Mouse (Mus musculus) hindbrain, embryonic 15.5 days (tissue): ENCODE results near the gene Srgap2. TPM values are rescaled to one million over a fixed set of nuclear protein-coding genes. Genes with fewer than 3 reads are reported as not detected.
A peak's percentile ranks its signal among the peaks of the same experiment; 100 is the strongest.
"Not testable (repeated sequence)": the region's sequence is repeated elsewhere in the genome, so short reads cannot be mapped to it uniquely, and the experiment has no call there.

ENCODE experiments used
- ATAC-seq: fragments of 200-750 bp; cut with Nextera tagmentation; 2 replicates; pipeline ENCODE4 v1.8.0; 2017; ENCODE audit warnings: low read depth, moderate number of reproducible peaks, moderate TSS enrichment; ENCODE audit not compliant: low FRiP score
- H3K27ac ChIP-seq: fragments of 300-500 bp; sonication (generic); replicated peaks from 2 replicates; pipeline ENCODE4 v1.5.1; 2015; ENCODE audit warnings: mild to moderate bottlenecking, inconsistent platforms
- H3K27me3 ChIP-seq: fragments of 300-500 bp; sonication (generic); 2 replicates; pipeline ENCODE4 v1.6.1; 2015; ENCODE audit warnings: control low read depth, inconsistent platforms
- H3K36me3 ChIP-seq: fragments of 300-500 bp; sonication (generic); 2 replicates; pipeline ENCODE4 v1.6.1; 2015; ENCODE audit warnings: control low read depth, inconsistent platforms
- H3K4me1 ChIP-seq: fragments of 300-500 bp; sonication (generic); replicated peaks from 2 replicates; pipeline ENCODE4 v1.6.1; 2015; ENCODE audit warnings: control low read depth, inconsistent platforms
- H3K4me2 ChIP-seq: fragments of 300-500 bp; sonication (generic); 2 replicates; pipeline ENCODE4 v1.6.1; 2015; ENCODE audit warnings: moderate library complexity, mild to moderate bottlenecking, inconsistent platforms
- H3K4me3 ChIP-seq: fragments of 300-500 bp; sonication (generic); 2 replicates; pipeline ENCODE4 v1.5.1; 2015; ENCODE audit warnings: mild to moderate bottlenecking, inconsistent platforms
- H3K9ac ChIP-seq: fragments of 300-500 bp; sonication (generic); 2 replicates; pipeline ENCODE4 v1.6.1; 2015; ENCODE audit warnings: inconsistent platforms
- H3K9me3 ChIP-seq: fragments of 300-500 bp; sonication (generic); 2 replicates; pipeline ENCODE4 v1.6.1; 2016; ENCODE audit warnings: control low read depth, inconsistent platforms
- WGBS: fragments of 180-500 bp; shearing (Covaris S2); methylation state at CpG from one replicate; pipeline ENCODE4 v1.1.7; 2015; 5-methylcytosine and 5-hydroxymethylcytosine counted together
- polyA plus RNA-seq: library from polyadenylated mRNA; unstranded; fragments of >200 nt; fragmentation: Nextera tagmentation; extraction: Ambion mirVana; gene quantifications from 2 replicates; pipeline ENCODE4 v1.2.1, GENCODE M21; 2015

Gene Srgap2
- polyA plus RNA-seq, 1 experiment from 2014 or later, result 28.3 TPM

GRCm38 (mm10) chr1:131345422-131346419 is 181.4 kb downstream of the Srgap2 start:
- no peak overlapping the region for H3K4me2 ChIP-seq
- no peak for ATAC-seq
- no peaks in the 10 kb centered on the region for H3K27me3 ChIP-seq
- H3K9me3 ChIP-seq, result no peaks in the 10 kb centered on the region
- WGBS, result 93% methylated on average over 5 of the region's 5 CpGs
- no peak overlapping the region for H3K4me3 ChIP-seq
- no peak overlapping the region for H3K9ac ChIP-seq
- no peaks in the 10 kb centered on the region for H3K4me1 ChIP-seq
- peaks cover 43% of the 10 kb centered on the region for H3K36me3 ChIP-seq
- no peak overlapping the region for H3K27ac ChIP-seq

GRCm38 (mm10) chr1:131344691-131345090 is 182.5 kb downstream of the Srgap2 start:
- Histone ChIP-seq H3K9me3 (no peaks in the 10 kb centered on the region), H3K36me3 (peaks cover 35% of the 10 kb centered on the region), H3K27me3 (no peaks in the 10 kb centered on the region), H3K27ac (no peak overlapping the region), H3K9ac (no peak overlapping the region), H3K4me1 (no peaks in the 10 kb centered on the region), H3K4me2 (no peak overlapping the region), H3K4me3 (no peak overlapping the region)
- WGBS, result 89% methylated on average over 2 of the region's 2 CpGs
- no peak for ATAC-seq

- whole genome bisulfite sequencing, result 78% methylated on average over 5 of the region's 5 CpGs
- Histone ChIP-seq H3K4me3 (no peak overlapping the region), H3K9me3 (no peaks in the 10 kb centered on the region), H3K36me3 (peaks cover 29% of the 10 kb centered on the region), H3K27me3 (no peaks in the 10 kb centered on the region), H3K4me2 (no peak overlapping the region), H3K4me1 (peaks cover 5% of the 10 kb centered on the region; the same call in 1 of the 2 replicates), H3K9ac (no peak overlapping the region), H3K27ac (no peak overlapping the region)
- ATAC-seq, result no peak
These were observed 191.1 kb downstream of the Srgap2 start for GRCm38 (mm10) chr1:131336017-131336416.

- H3K9me3 ChIP-seq, result no peaks in the 10 kb centered on the region
- H3K4me2 ChIP-seq, result no peak overlapping the region
- no peak overlapping the region for H3K9ac ChIP-seq
- H3K36me3 ChIP-seq, result peaks cover 30% of the 10 kb centered on the region
- H3K4me1 ChIP-seq, result peaks cover 5% of the 10 kb centered on the region; the same call in 1 of the 2 replicates
- no peaks in the 10 kb centered on the region for H3K27me3 ChIP-seq
- 56% methylated on average over 3 of the region's 3 CpGs for WGBS
- H3K4me3 ChIP-seq, result no peak overlapping the region
- no peak overlapping the region for H3K27ac ChIP-seq
- no peak for ATAC-seq
These were observed 191.5 kb downstream of the Srgap2 start for GRCm38 (mm10) chr1:131335604-131336003.

- H3K9ac ChIP-seq, result no peak overlapping the region
- H3K27ac ChIP-seq, result no peak overlapping the region
- no peak overlapping the region for H3K4me3 ChIP-seq
- ATAC-seq, result no peak
- no peaks in the 10 kb centered on the region for H3K27me3 ChIP-seq
- peaks cover 48% of the 10 kb centered on the region for H3K36me3 ChIP-seq
- WGBS, result 97% methylated on average over 1 of the region's 1 CpGs
- peaks cover 5% of the 10 kb centered on the region; the same call in 1 of the 2 replicates for H3K4me1 ChIP-seq
- H3K9me3 ChIP-seq, result no peaks in the 10 kb centered on the region
- H3K4me2 ChIP-seq, result no peak overlapping the region
These were observed 196.0 kb downstream of the Srgap2 start for GRCm38 (mm10) chr1:131331180-131331579.

GRCm38 (mm10) chr1:131329093-131329492 is 198.1 kb downstream of the Srgap2 start:
- H3K27me3 ChIP-seq, H3K4me3 ChIP-seq, H3K4me2 ChIP-seq, ATAC-seq, H3K27ac ChIP-seq, H3K9me3 ChIP-seq, H3K9ac ChIP-seq, H3K4me1 ChIP-seq: not testable (repeated sequence)
- H3K36me3 ChIP-seq, result peaks cover 49% of the 10 kb centered on the region
- WGBS, result 90% methylated on average over 1 of the region's 1 CpGs

GRCm38 (mm10) chr1:131327167-131327566 is 200.0 kb downstream of the Srgap2 start:
- no peak for ATAC-seq
- 95% methylated on average over 1 of the region's 1 CpGs for WGBS
- H3K36me3 ChIP-seq, result peaks cover 43% of the 10 kb centered on the region
- H3K27me3 ChIP-seq, result no peaks in the 10 kb centered on the region
- no peaks in the 10 kb centered on the region for H3K4me1 ChIP-seq
- no peaks in the 10 kb centered on the region for H3K9me3 ChIP-seq
- no peak overlapping the region for H3K4me2 ChIP-seq
- no peak overlapping the region for H3K27ac ChIP-seq
- H3K9ac ChIP-seq, result no peak overlapping the region
- no peak overlapping the region for H3K4me3 ChIP-seq

GRCm38 (mm10) chr1:131324816-131325463 is 202.2 kb downstream of the Srgap2 start:
- H3K9me3 ChIP-seq, result no peaks in the 10 kb centered on the region
- H3K4me1 ChIP-seq, result no peaks in the 10 kb centered on the region
- H3K4me3 ChIP-seq, result no peak overlapping the region
- H3K4me2 ChIP-seq, result no peak overlapping the region
- H3K27ac ChIP-seq, result no peak overlapping the region
- peaks cover 38% of the 10 kb centered on the region for H3K36me3 ChIP-seq
- 92% methylated on average over 3 of the region's 3 CpGs for WGBS
- no peak for ATAC-seq
- no peaks in the 10 kb centered on the region for H3K27me3 ChIP-seq
- no peak overlapping the region for H3K9ac ChIP-seq

GRCm38 (mm10) chr1:131319598-131320330 is 207.4 kb downstream of the Srgap2 start:
- WGBS, result 74% methylated on average over 3 of the region's 3 CpGs
- no peak overlapping the region for H3K9ac ChIP-seq
- no peak overlapping the region for H3K4me3 ChIP-seq
- no peaks in the 10 kb centered on the region for H3K27me3 ChIP-seq
- no peaks in the 10 kb centered on the region for H3K9me3 ChIP-seq
- peaks cover 46% of the 10 kb centered on the region for H3K36me3 ChIP-seq
- H3K4me1 ChIP-seq, result no peaks in the 10 kb centered on the region
- H3K27ac ChIP-seq, result no peak overlapping the region
- no peak overlapping the region for H3K4me2 ChIP-seq
- peak; percentile 38; the same call in 1 of the 2 replicates for ATAC-seq

GRCm38 (mm10) chr1:131318397-131318796 is 208.8 kb downstream of the Srgap2 start:
- H3K9me3 ChIP-seq, result no peaks in the 10 kb centered on the region
- no peak overlapping the region for H3K27ac ChIP-seq
- no peaks in the 10 kb centered on the region for H3K27me3 ChIP-seq
- no peak overlapping the region for H3K4me3 ChIP-seq
- 94% methylated on average over 2 of the region's 2 CpGs for WGBS
- H3K4me1 ChIP-seq, result no peaks in the 10 kb centered on the region
- ATAC-seq, result no peak
- no peak overlapping the region for H3K9ac ChIP-seq
- no peak overlapping the region for H3K4me2 ChIP-seq
- peaks cover 52% of the 10 kb centered on the region for H3K36me3 ChIP-seq

- Histone ChIP-seq H3K9ac (no peak overlapping the region), H3K9me3 (no peaks in the 10 kb centered on the region), H3K4me1 (no peaks in the 10 kb centered on the region), H3K4me2 (no peak overlapping the region), H3K4me3 (no peak overlapping the region), H3K27me3 (no peaks in the 10 kb centered on the region), H3K27ac (no peak overlapping the region), H3K36me3 (peaks cover 59% of the 10 kb centered on the region)
- WGBS, result 92% methylated on average over 5 of the region's 5 CpGs
- no peak for ATAC-seq
These were observed 209.5 kb downstream of the Srgap2 start for GRCm38 (mm10) chr1:131317625-131318024.
